Mouse (Mus musculus): Measurements from ENCODE around the gene Phykpl. TPM values are rescaled to one million over a fixed set of nuclear protein-coding genes. Genes with fewer than 3 reads are reported as not detected.
A peak's percentile ranks its signal among the peaks of the same experiment; 100 is the strongest.
"Not testable (repeated sequence)": the region's sequence is repeated elsewhere in the genome, so short reads cannot be mapped to it uniquely, and the experiment has no call there.

The Phykpl gene
- total and polyA plus RNA-seq, 2 experiments from 2014 or later = 13.9 to 35.2 TPM

GRCm38 (mm10) chr11:51627425-51627824, 42.9 kb downstream of the Phykpl start:
- no peaks in the 10 kb centered on the region for H3K27me3 ChIP-seq (ENCODE audit: control insufficient read depth, insufficient read depth, low read length)
- no peak overlapping the region for H3K4me3 ChIP-seq (ENCODE audit: low read depth, low read length)
- WGBS = 95% methylated on average over 9 of the region's 9 CpGs
- peaks cover 65% of the 10 kb centered on the region for H3K36me3 ChIP-seq (replicated peaks; ENCODE audit: control insufficient read depth, insufficient read depth, low read length)
- DNase-seq (ENCODE audit: low spot score) = no peak
- H3K9ac ChIP-seq (replicated peaks; ENCODE audit: low read depth, low read length) = no peak overlapping the region
- H3K27ac ChIP-seq (ENCODE audit: low read depth) = no peak overlapping the region
- H3K4me2 ChIP-seq (ENCODE audit: low read depth, low read length) = no peak overlapping the region
- no peak for TF ChIP-seq CTCF (IDR thresholded peaks at IDR 0.05; ENCODE audit: low read depth)
- TF ChIP-seq EP300 (IDR thresholded peaks at IDR 0.05; ENCODE audit: low read depth) = no peak
- no peak for ATAC-seq (ENCODE audit: insufficient read depth, low read depth)
- H3K9me3 ChIP-seq (replicated peaks; ENCODE audit: control insufficient read depth, low read length) = no peaks in the 10 kb centered on the region
- 0 out of 2 replicates have a peak, but pooled peaks cover 7% of the 10 kb centered on the region for H3K4me1 ChIP-seq (ENCODE audit: control insufficient read depth, insufficient read depth)

- TF ChIP-seq EP300 (IDR thresholded peaks at IDR 0.05; ENCODE audit: low read depth) = no peak
- TF ChIP-seq CTCF (IDR thresholded peaks at IDR 0.05; ENCODE audit: low read depth) = no peak
- no peak overlapping the region for H3K4me3 ChIP-seq (ENCODE audit: low read depth, low read length)
- no peak for DNase-seq (ENCODE audit: low spot score)
- no peak overlapping the region for H3K4me2 ChIP-seq (ENCODE audit: low read depth, low read length)
- H3K27ac ChIP-seq (ENCODE audit: low read depth) = no peak overlapping the region
- no peak for ATAC-seq (ENCODE audit: insufficient read depth, low read depth)
- no peak overlapping the region for H3K9ac ChIP-seq (replicated peaks; ENCODE audit: low read depth, low read length)
- 0 out of 2 replicates have a peak, but pooled peaks cover 7% of the 10 kb centered on the region for H3K4me1 ChIP-seq (ENCODE audit: control insufficient read depth, insufficient read depth)
- H3K9me3 ChIP-seq (replicated peaks; ENCODE audit: control insufficient read depth, low read length) = no peaks in the 10 kb centered on the region
- 75% methylated on average over 8 of the region's 8 CpGs for WGBS
- H3K36me3 ChIP-seq (replicated peaks; ENCODE audit: control insufficient read depth, insufficient read depth, low read length) = peaks cover 60% of the 10 kb centered on the region
- no peaks in the 10 kb centered on the region for H3K27me3 ChIP-seq (ENCODE audit: control insufficient read depth, insufficient read depth, low read length)
Measured at GRCm38 (mm10) chr11:51627907-51628306, 43.4 kb downstream of the Phykpl start.

- H3K27ac ChIP-seq (ENCODE audit: low read depth) = no peak overlapping the region
- no peak for ATAC-seq (ENCODE audit: insufficient read depth, low read depth)
- H3K27me3 ChIP-seq (ENCODE audit: control insufficient read depth, insufficient read depth, low read length) = no peaks in the 10 kb centered on the region
- no peak overlapping the region for H3K9ac ChIP-seq (replicated peaks; ENCODE audit: low read depth, low read length)
- no peak for DNase-seq (ENCODE audit: low spot score)
- peaks cover 41% of the 10 kb centered on the region for H3K36me3 ChIP-seq (replicated peaks; ENCODE audit: control insufficient read depth, insufficient read depth, low read length)
- WGBS = 69% methylated on average over 15 of the region's 15 CpGs
- H3K4me3 ChIP-seq (ENCODE audit: low read depth, low read length) = no peak overlapping the region
- TF ChIP-seq EP300 (IDR thresholded peaks at IDR 0.05; ENCODE audit: low read depth) (no peak), CTCF (IDR thresholded peaks at IDR 0.05; ENCODE audit: low read depth) (no peak)
- H3K4me2 ChIP-seq (ENCODE audit: low read depth, low read length) = no peak overlapping the region
- peaks cover 13% of the 10 kb centered on the region; the same call in 1 of the 2 replicates for H3K4me1 ChIP-seq (ENCODE audit: control insufficient read depth, insufficient read depth)
- no peaks in the 10 kb centered on the region for H3K9me3 ChIP-seq (replicated peaks; ENCODE audit: control insufficient read depth, low read length)
Measured at GRCm38 (mm10) chr11:51629651-51630314, 45.2 kb downstream of the Phykpl start.

- Histone ChIP-seq H3K27ac (ENCODE audit: low read depth) (peak overlapping the region; percentile 30), H3K27me3 (ENCODE audit: control insufficient read depth, insufficient read depth, low read length) (no peaks in the 10 kb centered on the region), H3K9me3 (replicated peaks; ENCODE audit: control insufficient read depth, low read length) (no peaks in the 10 kb centered on the region), H3K36me3 (replicated peaks; ENCODE audit: control insufficient read depth, insufficient read depth, low read length) (peaks cover 20% of the 10 kb centered on the region), H3K9ac (replicated peaks; ENCODE audit: low read depth, low read length) (no peak overlapping the region), H3K4me3 (ENCODE audit: low read depth, low read length) (no peak overlapping the region), H3K4me2 (ENCODE audit: low read depth, low read length) (no peak overlapping the region), H3K4me1 (ENCODE audit: control insufficient read depth, insufficient read depth) (peaks cover 17% of the 10 kb centered on the region)
- 74% methylated on average over 6 of the region's 6 CpGs for WGBS
- DNase-seq (ENCODE audit: low spot score) = no peak
- ATAC-seq (ENCODE audit: insufficient read depth, low read depth) = no peak
- TF ChIP-seq EP300 (IDR thresholded peaks at IDR 0.05; ENCODE audit: low read depth) (no peak), CTCF (IDR thresholded peaks at IDR 0.05; ENCODE audit: low read depth) (no peak)
Measured at GRCm38 (mm10) chr11:51632130-51632753, 47.7 kb downstream of the Phykpl start.

- DNase-seq (ENCODE audit: low spot score); ATAC-seq (ENCODE audit: insufficient read depth, low read depth): not testable (repeated sequence)
Measured at GRCm38 (mm10) chr11:51633200-51633599, 48.6 kb downstream of the Phykpl start.

More at GRCm38 (mm10) chr11:51633200-51633599, 48.6 kb downstream of the Phykpl start:
- H3K4me2 ChIP-seq (ENCODE audit: low read depth, low read length); H3K4me3 ChIP-seq (ENCODE audit: low read depth, low read length); H3K27me3 ChIP-seq (ENCODE audit: control insufficient read depth, insufficient read depth, low read length); H3K9me3 ChIP-seq (replicated peaks; ENCODE audit: control insufficient read depth, low read length); H3K27ac ChIP-seq (ENCODE audit: low read depth); H3K9ac ChIP-seq (replicated peaks; ENCODE audit: low read depth, low read length): not testable (repeated sequence)
- Histone ChIP-seq H3K36me3 (replicated peaks; ENCODE audit: control insufficient read depth, insufficient read depth, low read length) (peaks cover 11% of the 10 kb centered on the region), H3K4me1 (ENCODE audit: control insufficient read depth, insufficient read depth) (peaks cover 24% of the 10 kb centered on the region)
- 88% methylated on average over 7 of the region's 7 CpGs for WGBS

All from heart, postnatal 0 days (tissue).